Mouse (Mus musculus): ENCODE measurements around the gene Trim30a. TPM values are rescaled to one million over a fixed set of nuclear protein-coding genes. Genes with fewer than 3 reads are reported as not detected.
"Not testable (repeated sequence)": the region's sequence is repeated elsewhere in the genome, so short reads cannot be mapped to it uniquely, and the experiment has no call there.

Gene Trim30a
- polyA plus RNA-seq (2014; fragmentation: Nextera tagmentation; extraction: Ambion mirVana): 0.50 and 1.3 TPM in 2 replicates

DNA sequence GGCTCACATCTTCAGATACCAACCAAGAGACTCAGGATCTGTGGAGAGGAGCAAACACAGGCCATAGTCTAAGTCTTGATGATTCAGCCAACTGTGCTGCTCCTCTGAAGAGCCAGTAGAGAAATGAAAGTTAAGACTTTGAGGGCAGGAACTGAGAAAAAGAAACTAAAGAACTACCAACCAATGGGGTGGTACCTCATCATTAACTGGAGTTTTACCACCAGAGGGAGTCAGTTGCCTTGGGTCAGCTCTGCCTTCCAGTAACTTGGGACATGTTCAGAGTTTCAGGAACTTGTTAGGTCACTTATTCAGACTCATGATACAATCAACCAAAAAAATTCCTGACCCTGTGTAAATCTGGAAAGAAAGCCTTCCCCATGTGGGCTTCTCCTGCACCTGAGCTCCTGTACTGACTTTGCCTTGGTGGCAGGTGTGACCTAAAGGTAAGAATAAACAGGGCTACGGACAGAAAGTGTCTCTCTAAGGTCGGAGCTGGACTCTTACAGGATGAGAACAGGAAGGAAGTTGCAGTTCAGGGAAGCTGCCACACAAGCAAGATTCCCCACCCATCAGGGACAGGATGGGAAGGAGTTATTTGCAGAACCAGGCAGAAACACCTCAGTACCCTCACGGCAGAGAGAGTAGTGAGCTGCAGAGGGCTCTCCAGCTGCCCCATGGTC, at the start of gene Trim30a:
Gene Trim30a (minus strand): TSS at position 129 of the 680 bp plus-strand sequence.
- Histone ChIP-seq H3K4me2 (ENCODE audit: low read depth, low read length) (no peak within 1 kb of the TSS), H3K9ac (replicated peaks; ENCODE audit: low read length) (no peak within 1 kb of the TSS), H3K27ac (replicated peaks; ENCODE audit: low read depth, low read length) (no peak within 1 kb of the TSS), H3K4me1 (ENCODE audit: control insufficient read depth, insufficient read depth, low read length) (no peaks in the 10 kb centered on the region), H3K9me3 (replicated peaks; ENCODE audit: control insufficient read depth, low read length) (no peaks in the 10 kb centered on the region), H3K36me3 (replicated peaks; ENCODE audit: control insufficient read depth, insufficient read depth, low read depth, low read length) (no peaks in the 10 kb centered on the region), H3K27me3 (ENCODE audit: control insufficient read depth, insufficient read depth, low read length) (no peaks in the 10 kb centered on the region), H3K4me3 (ENCODE audit: low read depth, low read length) (no peak within 1 kb of the TSS)
- DNase-seq (ENCODE audit: low spot score) (no peak), ATAC-seq (replicated peaks; ENCODE audit: insufficient number of reproducible peaks, low FRiP score, low TSS enrichment, low read depth) (no peak)
- 80% methylated on average over 3 of the region's 3 CpGs for WGBS

DNA sequence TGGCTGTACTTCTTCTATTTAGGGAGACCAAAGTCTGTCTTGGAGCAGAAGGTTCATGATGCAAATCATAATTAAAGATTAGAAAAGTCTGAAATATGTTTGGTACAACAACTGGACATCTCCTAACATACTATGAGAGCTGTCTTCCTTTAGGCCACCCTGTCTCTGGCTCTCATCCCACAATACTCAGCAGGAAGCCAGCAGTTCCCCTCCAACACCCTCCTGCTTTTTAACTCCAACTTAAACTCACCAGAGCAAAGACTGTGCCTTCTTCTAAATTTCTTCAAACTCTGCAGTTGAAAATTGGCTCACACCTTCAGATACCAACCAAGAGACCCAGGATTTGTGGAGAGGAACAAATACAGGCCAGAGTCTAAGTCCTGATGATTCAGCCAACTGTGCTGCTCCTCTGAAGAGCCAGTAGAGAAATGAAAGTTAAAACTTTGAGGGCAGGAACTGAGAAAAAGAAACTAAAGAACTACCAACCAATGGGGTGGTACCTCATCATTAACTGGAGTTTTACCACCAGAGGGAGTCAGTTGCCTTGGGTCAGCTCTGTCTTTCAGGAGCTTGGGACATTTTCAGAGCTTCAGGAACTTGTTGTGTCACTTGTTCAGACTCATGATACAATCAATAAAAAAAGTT, 42.5 kb upstream of the Trim30a start, which contains the start of gene Trim30d:
Gene Trim30d (minus strand): TSS at position 429 of the 645 bp plus-strand sequence.
- not testable (repeated sequence) for H3K36me3 ChIP-seq (replicated peaks; ENCODE audit: control insufficient read depth, insufficient read depth, low read depth, low read length); H3K4me3 ChIP-seq (ENCODE audit: low read depth, low read length); H3K4me2 ChIP-seq (ENCODE audit: low read depth, low read length); H3K9ac ChIP-seq (replicated peaks; ENCODE audit: low read length); H3K9me3 ChIP-seq (replicated peaks; ENCODE audit: control insufficient read depth, low read length); H3K27me3 ChIP-seq (ENCODE audit: control insufficient read depth, insufficient read depth, low read length); H3K27ac ChIP-seq (replicated peaks; ENCODE audit: low read depth, low read length); H3K4me1 ChIP-seq (ENCODE audit: control insufficient read depth, insufficient read depth, low read length); ATAC-seq (replicated peaks; ENCODE audit: insufficient number of reproducible peaks, low FRiP score, low TSS enrichment, low read depth); DNase-seq (ENCODE audit: low spot score)

DNA sequence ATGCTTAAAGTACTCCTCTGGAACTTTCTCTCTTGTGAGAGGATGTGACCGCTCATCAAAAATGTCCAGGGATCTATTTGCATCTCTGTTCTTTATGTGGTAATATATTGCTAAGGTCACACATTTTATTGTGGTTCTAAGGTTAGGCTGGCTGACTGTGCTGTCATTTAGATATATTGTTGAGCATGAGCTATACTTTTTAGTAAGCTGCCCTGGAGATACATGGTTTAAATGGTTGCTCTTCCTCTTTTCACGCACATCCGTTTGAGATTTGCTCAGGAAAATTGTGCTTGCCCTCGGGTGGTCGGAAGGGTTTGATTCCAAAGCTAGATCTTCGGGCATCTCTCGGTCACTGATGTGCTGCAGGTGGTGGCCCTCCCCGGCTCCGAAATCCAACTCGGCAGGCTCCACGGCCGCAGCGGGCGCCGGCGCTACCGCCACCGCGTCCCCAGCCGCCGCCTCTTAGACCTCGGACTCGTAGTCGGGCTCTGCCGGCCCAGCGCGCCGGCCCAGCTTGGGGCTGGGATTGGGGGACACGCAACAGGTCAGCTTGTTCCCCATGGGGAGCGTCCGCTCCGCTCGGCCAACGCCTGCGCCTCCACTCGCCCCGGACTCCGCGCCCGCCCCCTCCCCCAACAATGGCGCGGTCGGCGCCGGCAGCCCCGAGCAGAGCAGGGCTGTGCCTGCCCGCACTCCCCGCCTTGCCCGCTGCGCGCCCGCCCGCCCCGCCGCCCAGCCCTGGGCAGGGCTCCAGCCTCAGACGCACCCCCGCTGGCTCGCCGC, 36.8 kb upstream of the Trim30a start:
- Histone ChIP-seq H3K27ac (replicated peaks; ENCODE audit: low read depth, low read length) (no peak overlapping the region), H3K4me1 (ENCODE audit: control insufficient read depth, insufficient read depth, low read length) (no peaks in the 10 kb centered on the region), H3K36me3 (replicated peaks; ENCODE audit: control insufficient read depth, insufficient read depth, low read depth, low read length) (no peaks in the 10 kb centered on the region), H3K9ac (replicated peaks; ENCODE audit: low read length) (peak overlapping the region; percentile 63), H3K27me3 (ENCODE audit: control insufficient read depth, insufficient read depth, low read length) (no peaks in the 10 kb centered on the region), H3K9me3 (replicated peaks; ENCODE audit: control insufficient read depth, low read length) (no peaks in the 10 kb centered on the region), H3K4me2 (ENCODE audit: low read depth, low read length) (peak overlapping the region; percentile 58), H3K4me3 (ENCODE audit: low read depth, low read length) (peak overlapping the region; percentile 46)
- DNase-seq (ENCODE audit: low spot score): peak; percentile 32
- WGBS: 5% methylated on average over 37 of the region's 59 CpGs
- peak; percentile 96 for ATAC-seq (replicated peaks; ENCODE audit: insufficient number of reproducible peaks, low FRiP score, low TSS enrichment, low read depth)

DNA sequence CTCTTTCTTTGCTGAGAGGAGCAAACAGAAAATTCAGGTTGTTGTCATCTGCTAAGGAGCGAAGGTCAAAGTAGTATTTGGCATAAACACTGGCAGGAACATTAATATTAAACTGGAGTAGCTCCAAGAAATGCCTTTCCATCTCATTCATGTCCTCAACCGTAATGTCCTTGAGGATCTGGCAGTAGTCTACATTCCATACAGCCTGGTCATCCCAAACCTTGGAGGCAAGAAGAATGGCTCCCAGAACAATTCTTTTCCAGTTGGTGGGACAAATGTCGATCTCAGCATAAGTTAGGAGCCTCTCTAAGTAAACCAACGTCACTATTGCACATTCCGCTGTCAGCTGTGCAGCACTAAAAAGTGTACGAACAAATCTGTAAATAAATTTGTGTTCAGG, 36.2 kb upstream of the Trim30a start:
- 68% methylated on average over 6 of the region's 6 CpGs for WGBS
- not testable (repeated sequence) for ATAC-seq (replicated peaks; ENCODE audit: insufficient number of reproducible peaks, low FRiP score, low TSS enrichment, low read depth); H3K4me1 ChIP-seq (ENCODE audit: control insufficient read depth, insufficient read depth, low read length); H3K9me3 ChIP-seq (replicated peaks; ENCODE audit: control insufficient read depth, low read length); H3K4me3 ChIP-seq (ENCODE audit: low read depth, low read length); H3K4me2 ChIP-seq (ENCODE audit: low read depth, low read length); H3K9ac ChIP-seq (replicated peaks; ENCODE audit: low read length); DNase-seq (ENCODE audit: low spot score); H3K27ac ChIP-seq (replicated peaks; ENCODE audit: low read depth, low read length); H3K27me3 ChIP-seq (ENCODE audit: control insufficient read depth, insufficient read depth, low read length); H3K36me3 ChIP-seq (replicated peaks; ENCODE audit: control insufficient read depth, insufficient read depth, low read depth, low read length)

DNA sequence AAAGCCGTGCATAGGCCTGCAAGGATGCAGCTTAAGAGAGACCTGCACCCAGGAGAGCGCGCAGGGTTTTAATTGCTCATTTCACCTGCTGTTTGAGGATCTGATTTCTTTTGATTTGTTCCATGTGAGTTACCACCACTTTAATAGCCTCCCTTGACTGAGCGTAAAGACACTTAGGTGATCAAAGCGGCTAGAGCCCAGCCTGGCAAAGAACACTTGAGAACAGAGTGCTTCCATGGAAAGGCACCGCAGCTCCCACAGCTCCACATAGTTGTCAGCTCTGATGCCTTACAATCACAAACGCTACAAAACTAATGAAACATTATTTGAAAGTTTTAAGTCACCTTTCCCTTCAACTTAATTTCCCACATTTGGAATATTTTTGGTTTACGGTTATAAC, 34.5 kb upstream of the Trim30a start:
- not testable (repeated sequence) for H3K4me3 ChIP-seq (ENCODE audit: low read depth, low read length)

DNA sequence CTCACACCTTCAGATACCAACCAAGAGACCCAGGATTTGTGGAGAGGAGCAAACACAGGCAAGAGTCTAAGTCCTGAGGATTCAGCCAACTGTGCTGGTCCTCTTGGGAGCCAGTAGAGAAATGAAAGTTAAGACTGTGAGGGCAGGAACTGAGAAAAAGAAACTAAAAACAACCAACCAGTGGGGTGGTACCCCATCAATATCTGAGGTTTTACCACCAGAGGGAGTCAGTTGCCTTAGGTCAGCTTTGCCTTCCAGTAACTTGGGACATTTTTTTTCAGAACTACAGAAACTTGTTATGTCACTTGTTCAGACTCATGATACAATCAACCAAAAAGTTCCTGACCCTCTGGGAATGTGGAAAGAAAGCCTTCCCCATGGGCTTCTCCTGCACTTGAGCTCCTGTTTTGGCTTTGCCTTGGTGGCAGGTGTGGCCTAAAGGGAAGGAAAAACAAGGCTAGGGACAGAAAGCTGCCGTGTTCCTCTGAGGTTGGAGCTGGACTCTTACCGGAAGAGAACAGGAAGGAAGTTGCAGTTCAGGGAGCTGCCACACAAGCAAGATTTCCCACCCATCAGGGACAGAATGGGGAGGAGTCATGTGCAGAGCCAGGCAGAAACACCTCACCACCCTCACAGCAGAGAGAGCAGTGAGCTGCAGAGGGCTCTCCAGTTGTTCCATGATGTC, 18.9 kb downstream of the Trim30a start:
- Histone ChIP-seq H3K9me3 (replicated peaks; ENCODE audit: control insufficient read depth, low read length) (no peaks in the 10 kb centered on the region), H3K27me3 (ENCODE audit: control insufficient read depth, insufficient read depth, low read length) (no peaks in the 10 kb centered on the region)
- ATAC-seq (replicated peaks; ENCODE audit: insufficient number of reproducible peaks, low FRiP score, low TSS enrichment, low read depth): no peak

More for the DNA sequence above, 34.5 kb upstream of the Trim30a start:
- not testable (repeated sequence) for H3K36me3 ChIP-seq (replicated peaks; ENCODE audit: control insufficient read depth, insufficient read depth, low read depth, low read length); H3K27ac ChIP-seq (replicated peaks; ENCODE audit: low read depth, low read length); H3K27me3 ChIP-seq (ENCODE audit: control insufficient read depth, insufficient read depth, low read length); H3K4me2 ChIP-seq (ENCODE audit: low read depth, low read length); H3K9ac ChIP-seq (replicated peaks; ENCODE audit: low read length); DNase-seq (ENCODE audit: low spot score); H3K4me1 ChIP-seq (ENCODE audit: control insufficient read depth, insufficient read depth, low read length); H3K9me3 ChIP-seq (replicated peaks; ENCODE audit: control insufficient read depth, low read length); ATAC-seq (replicated peaks; ENCODE audit: insufficient number of reproducible peaks, low FRiP score, low TSS enrichment, low read depth)
- WGBS: 53% methylated on average over 6 of the region's 8 CpGs

DNA sequence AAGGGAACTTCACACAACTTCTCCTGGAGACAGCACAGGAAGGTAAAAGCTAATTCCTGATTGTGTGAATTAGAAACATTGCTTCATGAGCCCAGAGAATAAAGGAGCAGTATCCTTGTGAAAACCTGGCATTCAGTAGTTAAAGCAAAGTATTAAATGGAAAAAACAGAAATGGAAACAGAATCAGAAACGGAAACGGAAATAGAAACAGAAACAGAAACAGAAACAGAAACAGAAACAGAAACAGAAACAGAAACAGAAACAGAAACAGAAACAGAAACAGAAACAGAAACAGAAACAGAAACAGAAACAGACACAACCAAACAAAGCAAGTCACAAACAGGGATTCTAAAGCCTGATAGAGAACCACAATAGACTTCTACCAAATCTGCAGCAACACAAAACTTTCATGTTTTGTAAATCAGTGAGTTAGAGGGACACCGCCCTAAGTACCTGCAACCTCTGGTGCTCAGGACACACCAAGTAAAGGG, 60.5 kb downstream of the Trim30a start:
- no peak for DNase-seq (ENCODE audit: low spot score)
- Histone ChIP-seq H3K4me2 (ENCODE audit: low read depth, low read length) (no peak overlapping the region), H3K9me3 (replicated peaks; ENCODE audit: control insufficient read depth, low read length) (no peaks in the 10 kb centered on the region), H3K27me3 (ENCODE audit: control insufficient read depth, insufficient read depth, low read length) (no peaks in the 10 kb centered on the region), H3K27ac (replicated peaks; ENCODE audit: low read depth, low read length) (no peak overlapping the region), H3K36me3 (replicated peaks; ENCODE audit: control insufficient read depth, insufficient read depth, low read depth, low read length) (no peaks in the 10 kb centered on the region), H3K4me1 (ENCODE audit: control insufficient read depth, insufficient read depth, low read length) (no peaks in the 10 kb centered on the region), H3K4me3 (ENCODE audit: low read depth, low read length) (no peak overlapping the region), H3K9ac (replicated peaks; ENCODE audit: low read length) (no peak overlapping the region)
- no peak for ATAC-seq (replicated peaks; ENCODE audit: insufficient number of reproducible peaks, low FRiP score, low TSS enrichment, low read depth)
- WGBS: 92% methylated on average over 3 of the region's 3 CpGs

More for the DNA sequence above, 18.9 kb downstream of the Trim30a start:
- Histone ChIP-seq H3K36me3 (replicated peaks; ENCODE audit: control insufficient read depth, insufficient read depth, low read depth, low read length) (no peaks in the 10 kb centered on the region), H3K27ac (replicated peaks; ENCODE audit: low read depth, low read length) (no peak overlapping the region), H3K9ac (replicated peaks; ENCODE audit: low read length) (no peak overlapping the region), H3K4me1 (ENCODE audit: control insufficient read depth, insufficient read depth, low read length) (no peaks in the 10 kb centered on the region), H3K4me2 (ENCODE audit: low read depth, low read length) (no peak overlapping the region), H3K4me3 (ENCODE audit: low read depth, low read length) (no peak overlapping the region)
- peak; percentile 18 for DNase-seq (ENCODE audit: low spot score)
- 59% methylated on average over 2 of the region's 2 CpGs for WGBS

Data from embryonic facial prominence, embryonic 11.5 days (tissue).